Mouse (Mus musculus): ENCODE measurements around the gene Pgls.

The Pgls gene

DNA sequence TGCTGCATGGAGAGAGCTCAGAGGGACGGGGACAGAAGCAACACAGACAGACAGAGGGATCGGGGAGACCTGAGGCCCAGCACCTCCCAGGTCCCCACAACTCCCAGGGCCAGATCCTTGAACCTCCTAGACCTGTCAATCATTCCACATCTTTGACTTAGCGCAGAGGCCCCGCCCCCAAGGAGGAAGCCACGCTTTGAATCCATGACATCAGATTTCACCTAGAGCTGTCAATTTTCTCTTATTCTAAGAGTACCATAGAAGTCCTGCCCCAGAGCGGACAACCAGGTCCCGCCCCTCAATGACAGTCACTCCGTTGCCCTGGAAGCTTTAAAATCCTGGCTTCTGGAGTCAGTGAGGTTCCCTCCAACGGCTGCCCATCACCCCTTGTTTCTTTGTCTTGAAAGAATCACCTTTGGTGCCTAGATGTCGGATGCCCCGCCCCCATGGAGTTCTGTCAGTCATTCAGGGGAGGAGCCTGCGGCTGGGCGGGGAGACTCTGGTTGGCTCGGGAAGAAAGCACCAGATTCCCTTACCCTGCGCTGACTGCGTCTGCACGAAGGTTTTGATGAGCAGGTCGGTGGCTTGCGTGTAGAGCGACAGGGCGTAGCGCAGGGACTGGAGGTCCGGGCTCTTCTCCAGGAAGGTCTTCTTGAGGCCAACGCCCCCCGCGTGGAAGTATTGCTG lies 42.1 kb downstream of the Pgls start:
- in situ Hi-C loops (cut with MboI; ENCODE audit: low sequenced_read_pairs), result no loop called here

DNA sequence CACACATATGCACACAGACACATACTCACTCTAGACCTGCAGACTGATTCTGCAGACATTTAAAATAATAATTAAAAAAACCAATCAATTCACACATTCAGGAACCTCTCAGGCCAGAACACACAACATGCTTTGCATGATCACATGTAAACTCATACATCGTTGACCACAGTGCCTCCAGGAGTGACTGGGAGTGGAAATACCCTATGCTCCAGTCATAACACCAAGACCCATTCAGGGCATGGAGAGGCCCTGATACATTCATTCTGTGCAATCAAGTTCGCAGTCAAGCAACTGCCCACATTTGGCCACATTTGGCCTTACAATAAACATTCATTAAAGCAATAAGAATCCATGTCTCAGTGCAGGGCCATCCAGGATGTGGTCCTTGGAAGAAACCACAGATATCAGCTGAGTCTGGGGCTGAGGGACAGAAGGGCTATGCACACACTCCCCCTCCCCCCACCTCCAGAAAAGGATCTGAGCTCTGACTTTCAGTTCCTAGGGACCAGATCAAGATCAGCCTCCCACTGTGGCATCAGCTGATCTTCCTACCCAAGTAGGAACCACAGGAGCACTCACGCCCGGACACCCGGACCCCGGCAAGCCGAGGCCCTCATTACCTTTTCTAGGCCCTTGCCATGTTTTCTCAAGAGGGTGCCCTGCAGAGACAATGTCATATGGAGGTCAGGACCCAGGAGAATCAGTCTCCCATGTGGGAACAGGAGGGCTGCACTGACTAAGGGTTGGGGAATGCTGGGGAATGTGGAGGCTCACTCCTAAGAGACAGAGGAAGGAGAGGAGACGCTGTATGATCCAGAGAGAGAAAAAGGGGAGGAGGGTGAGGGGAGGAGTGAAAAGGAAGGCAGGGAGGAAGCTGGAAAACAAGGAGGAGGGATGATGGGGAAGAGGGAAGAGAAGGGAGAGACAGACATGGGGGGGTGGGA lies 45.4 kb downstream of the Pgls start:
- in situ Hi-C loops (cut with MboI; ENCODE audit: low sequenced_read_pairs), result no loop called here

DNA sequence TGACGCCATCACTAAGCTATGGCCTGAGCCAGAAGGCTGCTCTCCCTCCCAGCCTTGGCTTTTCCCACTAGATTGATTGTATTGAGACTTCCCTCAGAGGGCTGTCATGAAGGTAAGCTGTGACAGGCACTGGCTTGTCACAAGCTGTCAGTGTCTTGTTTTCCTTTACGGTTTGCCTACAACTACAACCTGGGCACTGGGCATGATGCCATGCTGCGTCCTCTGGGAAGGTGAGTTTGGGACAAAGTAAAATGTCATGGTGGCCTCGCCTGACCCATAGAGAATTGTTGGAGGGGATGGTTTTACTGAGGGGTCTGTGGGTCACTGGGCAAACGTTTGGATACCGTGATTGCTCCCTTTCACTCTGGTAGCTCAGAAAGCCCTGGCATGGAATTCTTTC lies 46.3 kb downstream of the Pgls start:
- in situ Hi-C loops (cut with MboI; ENCODE audit: low sequenced_read_pairs), result no loop called here

DNA sequence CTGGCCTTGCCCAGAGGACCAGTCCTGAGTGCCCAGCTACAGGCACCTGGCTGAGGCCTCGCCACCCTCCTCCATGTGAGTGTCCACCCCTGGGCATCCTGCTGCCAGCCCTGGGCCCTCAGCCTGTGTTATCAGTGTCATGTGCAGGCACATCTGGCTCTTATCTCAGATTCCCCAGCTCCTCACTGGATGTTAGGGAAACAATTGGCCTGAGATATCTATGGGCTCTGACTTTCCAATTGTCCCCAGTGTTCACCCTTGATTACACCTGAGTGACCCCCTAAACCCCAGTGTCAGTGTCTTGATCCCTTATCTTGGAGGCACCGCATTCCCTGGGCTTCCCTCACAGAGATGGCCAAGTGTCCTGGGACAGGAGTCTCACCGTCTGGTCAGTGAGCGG lies 47.3 kb downstream of the Pgls start:
- in situ Hi-C loops (cut with MboI; ENCODE audit: low sequenced_read_pairs), result no loop called here

DNA sequence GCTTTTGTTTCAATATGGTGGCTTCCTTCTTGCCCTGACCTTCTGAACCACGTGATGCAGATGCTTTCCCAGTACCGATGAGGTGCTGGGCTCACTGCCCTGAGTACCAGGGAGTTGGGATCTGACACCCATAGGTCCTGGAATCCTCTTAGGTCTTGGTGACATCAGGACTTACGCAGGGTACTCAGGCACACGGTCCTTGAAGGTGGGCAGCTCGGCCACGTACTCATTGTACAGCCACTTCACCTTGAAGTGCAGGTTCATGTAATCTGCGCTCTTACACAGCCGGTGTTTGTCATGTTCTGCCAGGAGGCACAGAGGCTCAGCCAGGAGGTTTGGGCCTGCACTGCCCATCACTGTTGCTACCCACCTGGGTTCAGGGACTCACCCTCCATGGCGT lies 53.5 kb downstream of the Pgls start:
- in situ Hi-C loops (cut with MboI; ENCODE audit: low sequenced_read_pairs), result no loop called here

All from CH12F3 (cell line).